Mouse (Mus musculus) embryonic facial prominence, embryonic 12.5 days (tissue): ENCODE results near the gene Lmcd1. TPM values are rescaled to one million over a fixed set of nuclear protein-coding genes. Genes with fewer than 3 reads are reported as not detected.

Experiments
- ATAC-seq: fragments of 200-750 bp; cut with Nextera tagmentation; 2 replicates; pipeline ENCODE4 v1.8.0; 2017; ENCODE audit not compliant: insufficient number of reproducible peaks, insufficient read depth, low FRiP score, low TSS enrichment
- H3K27ac ChIP-seq: fragments of 300-500 bp; sonication (generic); 2 replicates; pipeline ENCODE4 v1.5.1; 2016; ENCODE audit warnings: mild to moderate bottlenecking
- H3K27me3 ChIP-seq: fragments of 300-500 bp; sonication (generic); 2 replicates; pipeline ENCODE4 v1.6.1; 2016; ENCODE audit warnings: mild to moderate bottlenecking, moderate library complexity
- H3K36me3 ChIP-seq: fragments of 300-500 bp; sonication (generic); 2 replicates; pipeline ENCODE4 v1.6.1; 2016; ENCODE audit warnings: mild to moderate bottlenecking
- H3K4me1 ChIP-seq: fragments of 300-500 bp; sonication (generic); 2 replicates; pipeline ENCODE4 v1.6.1; 2016
- H3K4me2 ChIP-seq: fragments of 300-500 bp; sonication (generic); replicated peaks from 2 replicates; pipeline ENCODE4 v1.6.1; 2016; ENCODE audit warnings: mild to moderate bottlenecking, moderate library complexity
- H3K4me3 ChIP-seq: fragments of 300-500 bp; sonication (generic); 2 replicates; pipeline ENCODE4 v1.5.1; 2016; ENCODE audit warnings: mild to moderate bottlenecking
- H3K9ac ChIP-seq: fragments of 300-500 bp; sonication (generic); 2 replicates; pipeline ENCODE4 v1.6.1; 2016; ENCODE audit warnings: mild to moderate bottlenecking, moderate library complexity
- H3K9me3 ChIP-seq: fragments of 300-500 bp; sonication (generic); 2 replicates; pipeline ENCODE4 v1.6.1; 2016; ENCODE audit warnings: mild to moderate bottlenecking, moderate library complexity
- WGBS: fragments of 180-500 bp; shearing (Covaris S2); methylation state at CpG from one replicate; pipeline ENCODE4 v1.1.7; 2016; 5-methylcytosine and 5-hydroxymethylcytosine counted together
- polyA plus RNA-seq: library from polyadenylated mRNA; unstranded; fragments of >200 nt; fragmentation: Nextera tagmentation; extraction: Ambion mirVana; gene quantifications from 2 replicates; pipeline ENCODE4 v1.2.1, GENCODE M21; 2016

Gene Lmcd1
- polyA plus RNA-seq, 1 experiment from 2014 or later, result 20.4 TPM

- Histone ChIP-seq H3K4me3 (no peak overlapping the region), H3K4me2 (no peak overlapping the region), H3K9me3 (no peaks in the 10 kb centered on the region), H3K9ac (no peak overlapping the region), H3K27ac (no peak overlapping the region), H3K4me1 (no peaks in the 10 kb centered on the region), H3K36me3 (no peaks in the 10 kb centered on the region), H3K27me3 (no peaks in the 10 kb centered on the region)
- no peak for ATAC-seq
- WGBS, result 42% methylated on average over 2 of the region's 2 CpGs
Observed at GRCm38 (mm10) chr6:112364581-112364980, 91.0 kb downstream of the Lmcd1 start.

- no peaks in the 10 kb centered on the region for H3K27me3 ChIP-seq
Observed at GRCm38 (mm10) chr6:112365294-112365693, 91.7 kb downstream of the Lmcd1 start.

GRCm38 (mm10) chr6:112373886-112374585, 100.5 kb downstream of the Lmcd1 start:
- Histone ChIP-seq H3K9me3 (no peaks in the 10 kb centered on the region), H3K4me3 (no peak overlapping the region), H3K27ac (no peak overlapping the region), H3K36me3 (no peaks in the 10 kb centered on the region), H3K4me1 (no peaks in the 10 kb centered on the region), H3K9ac (no peak overlapping the region), H3K4me2 (no peak overlapping the region), H3K27me3 (no peaks in the 10 kb centered on the region)
- ATAC-seq, result no peak
- 43% methylated on average over 8 of the region's 8 CpGs for WGBS

More at GRCm38 (mm10) chr6:112365294-112365693, 91.7 kb downstream of the Lmcd1 start:
- no peak overlapping the region for H3K9ac ChIP-seq
- no peak overlapping the region for H3K4me3 ChIP-seq
- H3K9me3 ChIP-seq, result no peaks in the 10 kb centered on the region
- 84% methylated on average over 10 of the region's 10 CpGs for WGBS
- H3K4me1 ChIP-seq, result no peaks in the 10 kb centered on the region
- H3K4me2 ChIP-seq, result no peak overlapping the region
- H3K36me3 ChIP-seq, result no peaks in the 10 kb centered on the region
- H3K27ac ChIP-seq, result no peak overlapping the region
- ATAC-seq, result no peak

GRCm38 (mm10) chr6:112375661-112376392, 102.3 kb downstream of the Lmcd1 start:
- no peak for ATAC-seq
- no peak overlapping the region for H3K9ac ChIP-seq
- H3K27me3 ChIP-seq, result no peaks in the 10 kb centered on the region
- no peaks in the 10 kb centered on the region for H3K36me3 ChIP-seq
- H3K27ac ChIP-seq, result no peak overlapping the region
- H3K4me2 ChIP-seq, result no peak overlapping the region
- no peaks in the 10 kb centered on the region for H3K4me1 ChIP-seq
- no peaks in the 10 kb centered on the region for H3K9me3 ChIP-seq
- no peak overlapping the region for H3K4me3 ChIP-seq
- 55% methylated on average over 10 of the region's 13 CpGs for WGBS

- Histone ChIP-seq H3K27ac (no peak overlapping the region), H3K36me3 (no peaks in the 10 kb centered on the region), H3K4me3 (no peak overlapping the region), H3K9ac (no peak overlapping the region), H3K9me3 (no peaks in the 10 kb centered on the region), H3K4me2 (no peak overlapping the region), H3K27me3 (no peaks in the 10 kb centered on the region), H3K4me1 (no peaks in the 10 kb centered on the region)
- no peak for ATAC-seq
- WGBS, result 95% methylated on average over 9 of the region's 9 CpGs
Observed at GRCm38 (mm10) chr6:112379054-112379453, 105.5 kb downstream of the Lmcd1 start.

Other genes starting within 250 kb of the Lmcd1 start
- gene Ssu2, start 114.3 kb downstream of the Lmcd1 start, polyA plus RNA-seq, result 1.5 and 2.6 TPM in 2 replicates
- gene Cav3, start 185.7 kb downstream of the Lmcd1 start, polyA plus RNA-seq, result 0.71 and 1.2 TPM in 2 replicates
- 0.31 and 0.90 TPM in 2 replicates for gene Oxtr, start 216.2 kb downstream of the Lmcd1 start, polyA plus RNA-seq